In genomic region chr5:25759460-25760409, GRCm38 (mm10) we compare ENCODE assay signal across 8 mouse cellular contexts. TPM values are rescaled to one million over a fixed set of nuclear protein-coding genes. Genes with fewer than 3 reads are reported as not detected.
DNase-seq lines count a peak whose midpoint lies in the region; ATAC-seq and TF ChIP-seq lines count a peak whose summit lies in the region.

Gene Actr3b (plus strand): TSS chr5:25759997.

- no peak for TF ChIP-seq CTCF in Patski (IDR thresholded peaks at IDR 0.05)

- 3% methylated on average over 45 of the region's 45 CpGs for WGBS in hindbrain, embryonic 14.5 days

- in situ Hi-C loops in Patski (cut with MboI; ENCODE audit: low pct_unique_long_range_greater_than_20kb), result no loop called here

- POLR2A ChIA-PET in Patski (lab: Charles Lee), result interaction anchor here (0.6 kb wide), 1 partner anchor 353 kb away, joined by 3 read pairs; no protein-coding TSS in a partner anchor

- H3K4me2 ChIP-seq in hindbrain, embryonic 14.5 days (replicated peaks), result peak within 1 kb of the TSS; percentile 76

- ATAC-seq in Patski, result peak; percentile 91
- ATAC-seq in hindbrain, embryonic 14.5 days (ENCODE audit: low FRiP score), result peak; percentile 99

- no peaks in the 10 kb centered on the region for H3K9me3 ChIP-seq in hindbrain, embryonic 14.5 days (ENCODE audit: control insufficient read depth, low read length)

- H3K9ac ChIP-seq in hindbrain, embryonic 14.5 days, result peak within 1 kb of the TSS; percentile 68

- peak; percentile 15 for DNase-seq in Patski (ENCODE audit: low read depth, low spot score)
- DNase-seq in cerebellum, postnatal 14 days, result peak; percentile 91 to 94
- DNase-seq in frontal cortex, postnatal 25 days (ENCODE audit: low spot score in 2 of 2), result peak; percentile 63 to 81
- DNase-seq in hindbrain, embryonic 14.5 days (ENCODE audit: low spot score), result peak; percentile 90
- DNase-seq in layer of hippocampus, postnatal 25 days (ENCODE audit: extremely low spot score in 1 of 2, low spot score in 1 of 2), result peak; percentile 70 to 73
- peak; percentile 83 for DNase-seq in lung, postnatal 14 days
- peak; percentile 85 for DNase-seq in ovary, postnatal 36 days (ENCODE audit: low spot score)
- DNase-seq in thymus, postnatal 14 days, result peak; percentile 90

- H3K36me3 ChIP-seq in hindbrain, embryonic 14.5 days (replicated peaks; ENCODE audit: control insufficient read depth, insufficient read depth), result no peaks in the 10 kb centered on the region

- peaks cover 6% of the 10 kb centered on the region for H3K27me3 ChIP-seq in Patski
- no peaks in the 10 kb centered on the region for H3K27me3 ChIP-seq in hindbrain, embryonic 14.5 days (ENCODE audit: control insufficient read depth, insufficient read depth, low read length)

- peak within 1 kb of the TSS; percentile 82 for H3K4me3 ChIP-seq in hindbrain, embryonic 14.5 days (replicated peaks; ENCODE audit: low read length)

- CTCF ChIA-PET in Patski (lab: Charles Lee), result no interaction called here

- H3K4me1 ChIP-seq in hindbrain, embryonic 14.5 days (replicated peaks; ENCODE audit: control insufficient read depth, insufficient read depth, low read length), result peaks cover 18% of the 10 kb centered on the region; the same call in 1 of the 2 replicates

- H3K27ac ChIP-seq in hindbrain, embryonic 14.5 days, result peak within 1 kb of the TSS; percentile 21; the same call in 1 of the 2 replicates

RNA-seq across cellular contexts. Expression of gene Actr3b, which starts in this region (rescaled TPM):
- 0.35 TPM for polyA plus RNA-seq in Patski (2021)
- polyA plus RNA-seq in hindbrain, embryonic 14.5 days (2014; fragmentation: Nextera tagmentation; extraction: Ambion mirVana), result 37.8 and 39.5 TPM in 2 replicates
- total RNA-seq in layer of hippocampus, postnatal 25 days (2021), result 100 to 1,000 TPM; 145 to 156 TPM

Comparison
In these comparisons a context has a peak if more than half of its experiments do, and no peak if none do; other contexts are left out.
1. Peak in every context shown above with its lines: DNase-seq, ATAC-seq, H3K4me3 ChIP-seq and H3K27ac ChIP-seq.
2. RNA of gene Actr3b (polyA plus RNA-seq): 37.8 to 39.5 TPM in hindbrain, embryonic 14.5 days; 0.35 TPM in Patski (single experiment); every median in the first group is over 10 times any median in the second.
3. Peak in DNase-seq and ATAC-seq in Patski; RNA of the gene not detected or under 1 TPM.
4. DNase-seq: peak in every context shown above with its lines; median percentile 92 in cerebellum, postnatal 14 days; 90 in hindbrain, embryonic 14.5 days; 90 in thymus, postnatal 14 days; 85 in ovary, postnatal 36 days; 83 in lung, postnatal 14 days; 72 in frontal cortex, postnatal 25 days; 72 in layer of hippocampus, postnatal 25 days; 15 in Patski.